Mouse (Mus musculus) liver, postnatal 0 days (tissue): ENCODE measurements at regions not wholly inside any gene's neighbourhood (a gene's known extent, or its start where the extent isn't known, plus 50 kb on each side); places are given as distances from the start of the nearest gene placed in this dataset.
A peak's percentile ranks its signal among the peaks of the same experiment; 100 is the strongest.

Source experiments
- ATAC-seq: fragments of 200-750 bp; cut with Nextera tagmentation; 2 replicates; pipeline ENCODE4 v1.8.0; 2017; ENCODE audit warnings: mild to moderate bottlenecking, moderate library complexity
- DNase-seq: peaks from one replicate; pipeline ENCODE4 v3.0.0-alpha.2; 2016
- H3K27ac ChIP-seq: fragments of 300-500 bp; sonication (generic); 2 replicates; pipeline ENCODE4 v1.5.1; 2014; ENCODE audit warnings: antibody characterized with exemption, moderate library complexity, mild to moderate bottlenecking, low read depth
- H3K27me3 ChIP-seq: fragments of 300-500 bp; sonication (generic); 2 replicates; pipeline ENCODE4 v1.6.1; 2014; ENCODE audit warnings: low read length, control low read depth, mixed read lengths; ENCODE audit not compliant: insufficient read depth
- H3K36me3 ChIP-seq: fragments of 300-500 bp; sonication (generic); replicated peaks from 2 replicates; pipeline ENCODE4 v1.6.1; 2014; ENCODE audit warnings: mild to moderate bottlenecking, control low read depth, low read length, moderate library complexity, mixed read lengths; ENCODE audit not compliant: insufficient read depth
- H3K4me1 ChIP-seq: fragments of 300-500 bp; sonication (generic); 2 replicates; pipeline ENCODE4 v1.6.1; 2014; ENCODE audit warnings: antibody characterized with exemption, mild to moderate bottlenecking, control low read depth; ENCODE audit not compliant: insufficient read depth
- H3K4me2 ChIP-seq: fragments of 300-500 bp; sonication (generic); 2 replicates; pipeline ENCODE4 v1.6.1; 2014; ENCODE audit warnings: low read depth, mild to moderate bottlenecking, low read length, moderate library complexity, mixed read lengths
- H3K4me3 ChIP-seq: fragments of 300-500 bp; sonication (generic); 2 replicates; pipeline ENCODE4 v1.5.1; 2014; ENCODE audit warnings: low read depth, low read length
- H3K9ac ChIP-seq: fragments of 300-500 bp; sonication (generic); replicated peaks from 2 replicates; pipeline ENCODE4 v1.6.1; 2014; ENCODE audit warnings: mild to moderate bottlenecking, moderate library complexity
- H3K9me3 ChIP-seq: fragments of 300-500 bp; sonication (generic); 2 replicates; pipeline ENCODE4 v1.6.1; 2016; ENCODE audit warnings: mild to moderate bottlenecking, control low read depth, low read length, mixed read lengths
- CTCF ChIP-seq: sonication (generic); IDR thresholded peaks from 2 replicates; pipeline ENCODE4 v1.5.1; 2016; ENCODE audit warnings: antibody characterized with exemption, low read depth
- EP300 ChIP-seq: IDR thresholded peaks from 2 replicates; pipeline ENCODE4 v1.6.1; 2016; ENCODE audit warnings: antibody characterized with exemption, low read depth, mild to moderate bottlenecking
- WGBS: fragments of 180-500 bp; shearing (Covaris S2); extraction: QIAGEN DNeasy Blood & Tissue Kit; methylation state at CpG from one replicate; pipeline ENCODE4 v1.1.7; 2014; ENCODE audit not compliant: insufficient replicate concordance; 5-methylcytosine and 5-hydroxymethylcytosine counted together

GRCm38 (mm10) chrX:10770575-10770974 lies 55.8 kb downstream of the Mid1ip1 start:
- Histone ChIP-seq H3K9me3 (no peaks in the 10 kb centered on the region), H3K27ac (no peak overlapping the region), H3K4me2 (no peak overlapping the region), H3K4me3 (no peak overlapping the region), H3K27me3 (peaks cover 3% of the 10 kb centered on the region; the same call in 1 of the 2 replicates), H3K9ac (no peak overlapping the region), H3K4me1 (no peaks in the 10 kb centered on the region), H3K36me3 (no peaks in the 10 kb centered on the region)
- DNase-seq, result no peak
- ATAC-seq, result no peak
- no peak for TF ChIP-seq CTCF
- no peak for TF ChIP-seq EP300
- WGBS, result 37% methylated on average over 4 of the region's 4 CpGs

DNA sequence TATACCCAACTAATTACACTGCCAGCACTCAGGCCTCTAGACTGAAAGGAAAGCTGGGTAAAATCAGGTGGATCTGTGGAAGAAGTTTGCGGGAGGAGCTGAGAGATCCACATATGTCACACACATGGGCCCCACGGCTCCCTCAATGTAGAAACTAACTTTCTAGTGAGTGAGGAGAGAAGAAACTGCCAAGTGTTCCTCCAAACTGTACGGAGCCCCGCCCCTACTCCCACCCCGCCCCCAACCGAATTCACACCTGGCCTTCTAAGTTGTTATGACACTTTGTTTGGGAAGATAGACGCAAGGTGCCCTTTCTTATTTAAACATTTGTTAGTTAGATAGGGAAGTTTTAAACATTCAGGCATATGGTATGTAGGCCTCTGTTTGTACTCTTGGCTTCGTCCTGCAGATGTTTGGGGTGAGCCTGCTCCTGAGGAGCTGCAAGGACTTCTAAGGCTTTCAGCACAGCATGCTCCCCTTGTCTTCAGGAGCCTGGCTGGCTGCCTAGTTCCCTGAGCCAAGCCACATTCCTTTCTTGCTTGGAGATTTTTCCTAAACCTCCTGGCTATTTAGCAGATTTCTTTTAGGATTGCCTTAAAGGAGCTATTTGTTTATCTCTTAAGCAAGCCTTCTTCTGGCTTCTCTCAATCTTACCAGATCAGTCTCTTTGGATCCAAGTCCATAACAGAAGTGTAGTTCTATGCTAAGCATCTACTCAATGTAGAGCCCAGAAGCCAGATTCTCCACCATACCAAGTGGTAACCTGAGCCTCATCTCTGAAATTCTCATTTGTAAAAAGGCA lies 61.1 kb downstream of the Mid1ip1 start:
- no peak overlapping the region for H3K9ac ChIP-seq
- no peaks in the 10 kb centered on the region for H3K9me3 ChIP-seq
- H3K4me2 ChIP-seq, result no peak overlapping the region
- TF ChIP-seq CTCF (no peak), EP300 (no peak)
- H3K4me3 ChIP-seq, result no peak overlapping the region
- no peaks in the 10 kb centered on the region for H3K36me3 ChIP-seq
- no peaks in the 10 kb centered on the region for H3K4me1 ChIP-seq
- WGBS, result 51% methylated on average over 8 of the region's 8 CpGs
- no peak for ATAC-seq
- H3K27ac ChIP-seq, result no peak overlapping the region
- H3K27me3 ChIP-seq, result no peaks in the 10 kb centered on the region
- no peak for DNase-seq

GRCm38 (mm10) chrX:10776516-10776818 lies 61.7 kb downstream of the Mid1ip1 start:
- whole genome bisulfite sequencing, result 64% methylated on average over 7 of the region's 7 CpGs
- Histone ChIP-seq H3K9ac (no peak overlapping the region), H3K4me2 (no peak overlapping the region), H3K9me3 (no peaks in the 10 kb centered on the region), H3K27me3 (no peaks in the 10 kb centered on the region), H3K36me3 (no peaks in the 10 kb centered on the region), H3K27ac (no peak overlapping the region), H3K4me1 (no peaks in the 10 kb centered on the region), H3K4me3 (no peak overlapping the region)
- TF ChIP-seq CTCF (no peak), EP300 (no peak)
- no peak for DNase-seq
- ATAC-seq, result no peak

- ATAC-seq (no peak), DNase-seq (no peak)
- no peak overlapping the region for H3K4me3 ChIP-seq
- no peak overlapping the region for H3K4me2 ChIP-seq
- H3K27ac ChIP-seq, result no peak overlapping the region
- H3K9me3 ChIP-seq, result no peaks in the 10 kb centered on the region
- no peaks in the 10 kb centered on the region for H3K36me3 ChIP-seq
- TF ChIP-seq EP300 (no peak), CTCF (no peak)
- no peak overlapping the region for H3K9ac ChIP-seq
- H3K4me1 ChIP-seq, result no peaks in the 10 kb centered on the region
- 48% methylated on average over 2 of the region's 2 CpGs for WGBS
- H3K27me3 ChIP-seq, result no peaks in the 10 kb centered on the region
These were observed 63.2 kb downstream of the Mid1ip1 start for GRCm38 (mm10) chrX:10778014-10778413.

GRCm38 (mm10) chrX:10786359-10786758 lies 71.5 kb downstream of the Mid1ip1 start:
- H3K27me3 ChIP-seq, result no peaks in the 10 kb centered on the region
- H3K27ac ChIP-seq, result no peak overlapping the region
- no peak overlapping the region for H3K4me2 ChIP-seq
- H3K4me1 ChIP-seq, result no peaks in the 10 kb centered on the region
- no peaks in the 10 kb centered on the region for H3K9me3 ChIP-seq
- TF ChIP-seq CTCF, result no peak
- TF ChIP-seq EP300, result no peak
- DNase-seq, result no peak
- no peak for ATAC-seq
- 44% methylated on average over 3 of the region's 3 CpGs for WGBS
- H3K36me3 ChIP-seq, result no peaks in the 10 kb centered on the region
- no peak overlapping the region for H3K4me3 ChIP-seq
- no peak overlapping the region for H3K9ac ChIP-seq

GRCm38 (mm10) chrX:10787057-10787456 lies 72.2 kb downstream of the Mid1ip1 start:
- no peak overlapping the region for H3K4me2 ChIP-seq
- no peak for ATAC-seq
- no peak overlapping the region for H3K4me3 ChIP-seq
- H3K4me1 ChIP-seq, result no peaks in the 10 kb centered on the region
- H3K27me3 ChIP-seq, result no peaks in the 10 kb centered on the region
- H3K27ac ChIP-seq, result no peak overlapping the region
- no peaks in the 10 kb centered on the region for H3K36me3 ChIP-seq
- H3K9ac ChIP-seq, result no peak overlapping the region
- no peaks in the 10 kb centered on the region for H3K9me3 ChIP-seq
- peak; percentile 45 for TF ChIP-seq CTCF
- TF ChIP-seq EP300, result no peak
- WGBS, result 69% methylated on average over 2 of the region's 2 CpGs
- peak; percentile 16 for DNase-seq

GRCm38 (mm10) chrX:10820313-10820920 lies 105.6 kb downstream of the Mid1ip1 start:
- TF ChIP-seq EP300 (no peak), CTCF (no peak)

More at GRCm38 (mm10) chrX:10820313-10820920, 105.6 kb downstream of the Mid1ip1 start:
- Histone ChIP-seq H3K9me3 (no peaks in the 10 kb centered on the region), H3K9ac (no peak overlapping the region), H3K36me3 (no peaks in the 10 kb centered on the region), H3K4me2 (no peak overlapping the region), H3K27ac (no peak overlapping the region), H3K27me3 (peaks cover 4% of the 10 kb centered on the region; the same call in 1 of the 2 replicates), H3K4me3 (no peak overlapping the region), H3K4me1 (no peaks in the 10 kb centered on the region)
- DNase-seq, result no peak
- 70% methylated on average over 7 of the region's 7 CpGs for WGBS
- no peak for ATAC-seq
